Mouse (Mus musculus) MEL (cell line): ENCODE measurements around the gene Tmem150a.

Experiments used
- BHLHE40 ChIP-seq: IDR thresholded peaks from 2 replicates; pipeline ENCODE4 v1.6.1; 2012; ENCODE audit warnings: low read depth, mild to moderate bottlenecking, inconsistent platforms, low read length, improper control_type of control experiment, borderline replicate concordance
- CTCF ChIP-seq, 3 experiments: IDR thresholded peaks in 2 of 3; conservative IDR thresholded peaks in 1 of 3; 2 replicates each; pipeline ENCODE4 v1.5.1; 2011 to 2012; ENCODE audit warnings: low read length in 3 of 3, low read depth in 2 of 3, mild to moderate bottlenecking in 2 of 3, improper control_type of control experiment in 1 of 3, inconsistent platforms in 1 of 3, mixed read lengths in 1 of 3, moderate library complexity in 1 of 3; ENCODE audit not compliant: control insufficient read depth in 1 of 3, insufficient read depth in 1 of 3, poor library complexity in 1 of 3, severe bottlenecking in 1 of 3
- E2F4 ChIP-seq: IDR thresholded peaks from 2 replicates; pipeline ENCODE4 v1.6.1; 2011; ENCODE audit warnings: low read depth, low read length, improper control_type of control experiment, borderline replicate concordance
- EP300 ChIP-seq, 2 experiments: IDR thresholded peaks; 2 replicates each; pipeline ENCODE4 v1.6.1; 2011; ENCODE audit warnings: improper control_type of control experiment in 2 of 2, low read length in 2 of 2, low read depth in 1 of 2, mild to moderate bottlenecking in 1 of 2
- POLR2A ChIP-seq, 2 experiments: IDR thresholded peaks; 2 replicates each; pipeline ENCODE4 v1.6.1; 2011 to 2012; ENCODE audit warnings: low read length in 2 of 2, mild to moderate bottlenecking in 2 of 2, control low read depth in 1 of 2, improper control_type of control experiment in 1 of 2, low read depth in 1 of 2, moderate library complexity in 1 of 2; ENCODE audit not compliant: control insufficient read depth in 1 of 2, insufficient read depth in 1 of 2, poor library complexity in 1 of 2
- POLR2AphosphoS5 ChIP-seq: IDR thresholded peaks from 2 replicates; pipeline ENCODE4 v1.6.1; 2012; ENCODE audit warnings: low read depth, borderline replicate concordance, mild to moderate bottlenecking, inconsistent platforms, low read length, moderate library complexity, mixed read lengths
- TAL1 ChIP-seq: IDR thresholded peaks from 2 replicates; pipeline ENCODE4 v1.6.1; 2012; ENCODE audit warnings: mild to moderate bottlenecking, inconsistent platforms, low read length, moderate library complexity, mixed read lengths
- ZMIZ1 ChIP-seq: IDR thresholded peaks from 2 replicates; pipeline ENCODE4 v1.6.1; 2012; ENCODE audit warnings: low read depth, mild to moderate bottlenecking, inconsistent platforms, low read length, improper control_type of control experiment, moderate library complexity

DNA sequence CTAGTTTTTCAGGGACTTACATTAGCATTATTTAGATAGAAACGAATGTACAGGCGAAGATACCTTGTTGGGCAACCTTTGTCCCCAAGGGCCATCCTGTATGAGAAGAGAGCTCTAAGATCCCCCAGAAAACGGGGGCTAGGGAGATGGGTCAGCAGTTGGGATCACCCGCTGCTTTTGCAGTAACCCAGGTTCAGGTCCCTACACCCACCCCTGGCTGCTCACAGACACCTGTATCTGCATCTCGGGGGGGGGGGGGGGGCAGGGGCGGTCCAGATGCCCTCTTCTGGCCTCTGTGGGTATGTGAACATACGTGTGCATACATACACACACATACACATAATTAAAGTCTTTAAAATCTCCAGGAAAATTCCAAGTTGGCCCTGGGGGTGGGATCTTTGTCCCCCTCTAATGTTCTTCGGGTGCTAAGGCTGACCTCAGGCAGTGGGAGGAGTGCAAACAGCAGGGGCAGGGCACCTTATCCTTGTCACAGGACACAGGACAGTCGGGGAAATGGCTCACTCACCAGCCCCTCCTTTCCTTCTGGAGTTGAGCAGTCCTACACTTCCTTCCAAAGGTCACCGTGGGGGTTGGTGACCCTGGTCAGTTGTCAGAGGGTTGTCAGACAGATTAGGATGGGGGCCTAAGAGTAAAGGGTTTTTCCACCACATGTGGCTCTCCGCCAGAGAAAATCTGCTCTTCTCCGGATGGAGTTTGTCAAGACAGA lies 35.7 kb downstream of the Tmem150a start:
- peak in 1 of 3 experiments; percentile 33; a peak in 1 of 6 replicates for TF ChIP-seq CTCF (IDR thresholded peaks at IDR 0.05 in 2 of 3, conservative IDR thresholded peaks at IDR 0.05 in 1 of 3; ENCODE audit: control insufficient read depth in 1 of 3, insufficient read depth in 1 of 3, low read depth in 2 of 3, low read length in 3 of 3, poor library complexity in 1 of 3, severe bottlenecking in 1 of 3)
- TF ChIP-seq POLR2AphosphoS5 = no peak; the same call in none of the 2 replicates
- peak; percentile 18 to 66 for TF ChIP-seq POLR2A (IDR thresholded peaks at IDR 0.05; ENCODE audit: control insufficient read depth in 1 of 2, insufficient read depth in 1 of 2, low read depth in 1 of 2, low read length in 2 of 2, poor library complexity in 1 of 2)
- TF ChIP-seq BHLHE40 = no peak
- no peak for TF ChIP-seq ZMIZ1
- no peak for TF ChIP-seq E2F4
- TF ChIP-seq EP300 (IDR thresholded peaks at IDR 0.05; ENCODE audit: low read depth in 1 of 2, low read length in 2 of 2) = no peak
- no peak for TF ChIP-seq TAL1
